In the genomic region with DNA sequence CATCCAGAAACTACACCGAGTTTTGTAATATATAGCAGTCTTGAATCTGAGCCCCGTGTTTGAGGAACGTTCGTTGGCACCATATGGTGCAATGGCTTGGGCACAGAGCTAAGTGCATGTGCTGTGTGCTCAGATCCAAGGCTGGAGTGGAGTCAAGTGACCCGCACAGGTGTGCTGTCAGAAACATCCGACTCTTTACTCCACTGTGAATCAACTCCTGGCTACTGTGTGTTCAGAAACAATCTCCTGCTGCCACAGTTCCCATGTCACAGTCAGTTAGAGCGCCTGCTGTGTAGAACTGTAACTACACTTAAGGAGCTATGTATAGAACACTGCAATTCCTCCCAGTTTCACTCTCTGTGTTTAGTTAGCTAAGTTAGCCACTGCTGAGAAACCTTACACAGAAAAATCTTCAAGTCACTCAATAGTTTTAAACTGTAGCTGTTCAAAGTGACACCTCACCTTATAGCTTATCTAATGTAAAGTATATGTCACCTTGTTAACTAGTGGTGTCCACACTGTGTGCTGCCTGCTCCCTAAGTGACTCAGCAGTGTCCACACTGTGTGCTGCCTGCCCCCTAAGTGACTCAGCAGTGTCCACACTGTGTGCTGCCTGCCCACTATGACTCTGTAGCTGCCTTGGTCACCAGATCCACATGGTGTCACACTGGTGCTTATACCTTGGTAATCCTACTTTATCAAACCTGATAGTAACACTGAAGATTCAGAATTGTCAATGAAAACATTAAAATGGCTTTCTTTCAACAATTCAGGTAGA, we compare ENCODE assay signal across 10 mouse cellular contexts. TPM values are rescaled to one million over a fixed set of nuclear protein-coding genes. Genes with fewer than 3 reads are reported as not detected.
DNase-seq lines count a peak whose midpoint lies in the region; ATAC-seq lines count a peak whose summit lies in the region.
"Had no signal": no experiment of that assay in that cellular context is flagged by ENCODE, and none has a peak within 500 bp of the region (broad histone marks: within the 10 kb centered on the region; RNA-seq: fewer than 3 reads in every experiment).

No protein-coding gene starts in this region.

- H3K27ac ChIP-seq in kidney, embryonic 16.5 days (ENCODE audit: low read length) = no peak overlapping the region
- H3K27ac ChIP-seq: midbrain, embryonic 10.5 days had no signal

- peaks cover 11% of the 10 kb centered on the region; the same call in 1 of the 2 replicates for H3K4me1 ChIP-seq in kidney, embryonic 16.5 days (ENCODE audit: insufficient read depth, low read length)

- 0 out of 2 replicates have a peak, but pooled peaks have one; percentile 47 for ATAC-seq in common myeloid progenitor, adult 5-6 weeks (replicated peaks; ENCODE audit: low read depth, poor library complexity, severe bottlenecking)
- ATAC-seq in kidney, embryonic 16.5 days (ENCODE audit: low FRiP score, low TSS enrichment) = no peak

- intact Hi-C loops in left cerebral cortex, postnatal 4 days (cut with DNase I) = no loop called here

- H3K4me3 ChIP-seq in kidney, embryonic 16.5 days (ENCODE audit: low read length) = no peak overlapping the region
- H3K4me3 ChIP-seq: midbrain, embryonic 10.5 days had no signal

- no peaks in the 10 kb centered on the region for H3K36me3 ChIP-seq in kidney, embryonic 16.5 days (ENCODE audit: insufficient read depth, low read length)
- H3K36me3 ChIP-seq: midbrain, embryonic 10.5 days had no signal

- H3K4me2 ChIP-seq in kidney, embryonic 16.5 days (replicated peaks; ENCODE audit: low read depth, low read length) = no peak overlapping the region

- WGBS in kidney, embryonic 16.5 days = 85% methylated on average over 7 of the region's 7 CpGs

- H3K27me3 ChIP-seq in kidney, embryonic 16.5 days (ENCODE audit: insufficient read depth, low read length) = no peaks in the 10 kb centered on the region

- no peaks in the 10 kb centered on the region for H3K9me3 ChIP-seq in kidney, embryonic 16.5 days (ENCODE audit: low read length)
- H3K9me3 ChIP-seq: midbrain, embryonic 10.5 days had no signal

- H3K9ac ChIP-seq in kidney, embryonic 16.5 days (replicated peaks; ENCODE audit: low read length) = no peak overlapping the region

- peak; percentile 29 for DNase-seq in cerebellum, adult 11-12 months
- no peak for DNase-seq in cerebellum, postnatal 4 days (ENCODE audit: low spot score in 2 of 2)
- DNase-seq in left cerebral cortex, adult 9 months (ENCODE audit: low spot score in 2 of 2) = peak; percentile 27 to 42
- no peak for DNase-seq in left cerebral cortex, postnatal 4 days
- peak; percentile 35 to 50 for DNase-seq in right cerebral cortex, postnatal 36 days (ENCODE audit: low spot score in 2 of 2)
- DNase-seq in kidney, adult 18-20 months = no peak
- DNase-seq: kidney, postnatal 4 days had no signal

RNA-seq across cellular contexts. Expression of gene Hs2st1, which starts 32.7 kb away (rescaled TPM):
- 10 to 100 TPM; 56.3 to 60.1 TPM for total RNA-seq in left cerebral cortex, postnatal 4 days (2021)
- 16.2 and 17.8 TPM in 2 replicates for total RNA-seq in common myeloid progenitor, adult 5-6 weeks (2017)
- 10.2 and 11.3 TPM in 2 replicates for polyA plus RNA-seq in kidney, embryonic 16.5 days (2015; fragmentation: Nextera tagmentation; extraction: Ambion mirVana)

RNA-seq across cellular contexts. Expression of gene Selenof, which starts 32.8 kb away (rescaled TPM):
- total RNA-seq in left cerebral cortex, postnatal 4 days (2021) = 100 to 1,000 TPM; 248 to 253 TPM
- 591 and 595 TPM in 2 replicates for total RNA-seq in common myeloid progenitor, adult 5-6 weeks (2017)
- 645 and 709 TPM in 2 replicates for polyA plus RNA-seq in kidney, embryonic 16.5 days (2015; fragmentation: Nextera tagmentation; extraction: Ambion mirVana)

Comparison
In these comparisons a context has a peak if more than half of its experiments do, and no peak if none do; other contexts are left out.
1. DNase-seq: peak in cerebellum, adult 11-12 months (single experiment), left cerebral cortex, adult 9 months (2 of 2) and right cerebral cortex, postnatal 36 days (2 of 2); none in cerebellum, postnatal 4 days (0 of 2), left cerebral cortex, postnatal 4 days (single experiment) and kidney, adult 18-20 months (single experiment).